Mouse (Mus musculus) midbrain, embryonic 16.5 days (tissue): ENCODE data around the gene Slfn4. TPM values are rescaled to one million over a fixed set of nuclear protein-coding genes. Genes with fewer than 3 reads are reported as not detected.
"Not testable (repeated sequence)": the region's sequence is repeated elsewhere in the genome, so short reads cannot be mapped to it uniquely, and the experiment has no call there.

Source experiments
- ATAC-seq: fragments of 200-750 bp; cut with Nextera tagmentation; 2 replicates; pipeline ENCODE4 v1.8.0; 2017; ENCODE audit warnings: moderate TSS enrichment
- H3K27ac ChIP-seq: fragments of 300-500 bp; sonication (generic); 2 replicates; pipeline ENCODE4 v1.5.1; 2014; ENCODE audit warnings: mild to moderate bottlenecking, low read length, mixed read lengths
- H3K27me3 ChIP-seq: fragments of 300-500 bp; sonication (generic); 2 replicates; pipeline ENCODE4 v1.6.1; 2014; ENCODE audit warnings: low read depth, low read length, mixed read lengths; ENCODE audit not compliant: control insufficient read depth, insufficient read depth
- H3K36me3 ChIP-seq: fragments of 300-500 bp; sonication (generic); 2 replicates; pipeline ENCODE4 v1.6.1; 2014; ENCODE audit warnings: mild to moderate bottlenecking, low read length, moderate library complexity, mixed read lengths; ENCODE audit not compliant: control insufficient read depth, insufficient read depth
- H3K4me1 ChIP-seq: fragments of 300-500 bp; sonication (generic); 2 replicates; pipeline ENCODE4 v1.6.1; 2014; ENCODE audit warnings: mild to moderate bottlenecking, low read length, mixed read lengths; ENCODE audit not compliant: control insufficient read depth, insufficient read depth
- H3K4me2 ChIP-seq: fragments of 300-500 bp; sonication (generic); 2 replicates; pipeline ENCODE4 v1.6.1; 2014; ENCODE audit warnings: mild to moderate bottlenecking, low read length, mixed read lengths
- H3K4me3 ChIP-seq: fragments of 300-500 bp; sonication (generic); 2 replicates; pipeline ENCODE4 v1.5.1; 2014; ENCODE audit warnings: low read depth, mild to moderate bottlenecking, low read length, moderate library complexity, mixed read lengths
- H3K9ac ChIP-seq: fragments of 300-500 bp; sonication (generic); 2 replicates; pipeline ENCODE4 v1.6.1; 2014; ENCODE audit warnings: low read depth, low read length, mixed read lengths
- H3K9me3 ChIP-seq: fragments of 300-500 bp; sonication (generic); replicated peaks from 2 replicates; pipeline ENCODE4 v1.6.1; 2014; ENCODE audit warnings: mild to moderate bottlenecking, low read length, mixed read lengths; ENCODE audit not compliant: control insufficient read depth, poor library complexity, severe bottlenecking
- WGBS: fragments of 180-500 bp; shearing (Covaris S2); extraction: QIAGEN DNeasy Blood & Tissue Kit; methylation state at CpG from one replicate; pipeline ENCODE4 v1.1.7; 2014; 5-methylcytosine and 5-hydroxymethylcytosine counted together
- polyA plus RNA-seq: library from polyadenylated mRNA; unstranded; fragments of >200 nt; fragmentation: Nextera tagmentation; extraction: Ambion mirVana; gene quantifications from 2 replicates; pipeline ENCODE4 v1.2.1, GENCODE M21; 2015

The Slfn4 gene
- polyA plus RNA-seq, 1 experiment from 2014 or later: 0.14 TPM

GRCm38 (mm10) chr11:83223367-83223766, 48.4 kb downstream of the Slfn4 start:
- H3K27ac ChIP-seq: no peak overlapping the region
- 88% methylated on average over 7 of the region's 7 CpGs for WGBS
- no peaks in the 10 kb centered on the region for H3K9me3 ChIP-seq
- ATAC-seq: no peak
- no peak overlapping the region for H3K4me2 ChIP-seq
- H3K9ac ChIP-seq: no peak overlapping the region
- no peaks in the 10 kb centered on the region for H3K4me1 ChIP-seq
- H3K4me3 ChIP-seq: no peak overlapping the region
- H3K36me3 ChIP-seq: no peaks in the 10 kb centered on the region
- H3K27me3 ChIP-seq: no peaks in the 10 kb centered on the region

GRCm38 (mm10) chr11:83223793-83224192, 48.8 kb downstream of the Slfn4 start:
- 87% methylated on average over 5 of the region's 5 CpGs for WGBS
- ATAC-seq, H3K4me3 ChIP-seq: not testable (repeated sequence)

DNA sequence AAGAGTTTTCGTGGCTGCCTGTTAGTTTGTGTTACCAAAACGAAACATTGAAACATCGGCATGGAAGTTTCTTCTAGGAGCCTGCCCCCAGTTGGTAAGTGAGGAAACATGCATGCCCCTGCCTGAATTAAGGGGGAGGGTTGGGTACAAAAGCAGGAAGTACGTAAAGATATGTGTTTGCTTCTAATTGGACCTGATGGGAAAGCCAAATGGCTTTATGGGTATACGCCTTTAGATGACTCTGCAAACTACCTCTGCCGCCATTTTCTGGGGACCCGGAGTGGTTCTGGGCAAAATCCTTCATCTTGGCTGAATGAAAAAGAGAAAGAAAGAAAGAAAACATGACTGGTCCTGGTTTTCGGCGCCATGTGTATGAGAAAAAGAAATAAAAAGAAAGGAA, 49.2 kb downstream of the Slfn4 start:
- Histone ChIP-seq H3K36me3 (no peaks in the 10 kb centered on the region), H3K27ac (no peak overlapping the region), H3K4me1 (no peaks in the 10 kb centered on the region), H3K9me3 (no peaks in the 10 kb centered on the region), H3K9ac (no peak overlapping the region), H3K4me2 (no peak overlapping the region), H3K27me3 (no peaks in the 10 kb centered on the region), H3K4me3 (no peak overlapping the region)
- WGBS: 92% methylated on average over 9 of the region's 9 CpGs
- ATAC-seq: no peak

More at GRCm38 (mm10) chr11:83223793-83224192, 48.8 kb downstream of the Slfn4 start:
- H3K9me3 ChIP-seq, H3K27ac ChIP-seq, H3K36me3 ChIP-seq, H3K4me2 ChIP-seq, H3K9ac ChIP-seq, H3K27me3 ChIP-seq, H3K4me1 ChIP-seq: not testable (repeated sequence)

- WGBS: 80% methylated on average over 3 of the region's 3 CpGs
- Histone ChIP-seq H3K36me3 (no peaks in the 10 kb centered on the region), H3K27ac (no peak overlapping the region), H3K4me3 (no peak overlapping the region), H3K4me2 (no peak overlapping the region), H3K9ac (no peak overlapping the region), H3K27me3 (no peaks in the 10 kb centered on the region), H3K9me3 (no peaks in the 10 kb centered on the region), H3K4me1 (no peaks in the 10 kb centered on the region)
- ATAC-seq: no peak
These were observed 49.8 kb downstream of the Slfn4 start for GRCm38 (mm10) chr11:83224750-83225149.

DNA sequence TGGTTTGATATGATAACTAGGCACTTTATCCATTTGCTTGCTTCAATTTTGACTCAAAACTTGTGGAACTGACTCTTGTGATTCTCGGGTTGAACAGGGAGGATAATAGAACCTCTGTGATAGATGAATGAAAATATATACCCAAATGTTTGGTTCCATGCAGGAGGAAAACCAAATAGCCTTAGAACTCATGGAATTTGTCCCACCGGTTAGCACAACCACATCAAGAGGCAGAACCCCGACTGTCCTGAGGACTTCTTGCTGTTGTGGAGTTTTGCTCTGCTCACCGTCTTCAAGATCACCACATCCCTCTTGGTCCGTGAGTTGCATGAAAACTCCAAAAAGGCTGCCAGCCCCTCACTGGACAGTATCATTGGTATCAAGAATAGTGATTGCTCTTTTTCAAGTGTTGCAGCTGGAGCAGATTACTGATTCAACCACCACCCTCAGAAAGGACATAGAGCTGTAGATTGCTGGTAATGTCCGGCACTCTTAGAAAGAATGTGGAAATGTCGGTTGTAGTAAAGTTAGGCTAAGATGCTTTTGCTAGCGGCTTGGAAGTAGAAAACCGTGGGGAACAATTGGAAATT, 50.5 kb downstream of the Slfn4 start:
- Histone ChIP-seq H3K4me3 (no peak overlapping the region), H3K9ac (no peak overlapping the region), H3K27ac (no peak overlapping the region), H3K4me2 (no peak overlapping the region), H3K27me3 (no peaks in the 10 kb centered on the region), H3K36me3 (no peaks in the 10 kb centered on the region), H3K9me3 (no peaks in the 10 kb centered on the region), H3K4me1 (no peaks in the 10 kb centered on the region)
- ATAC-seq: no peak
- 90% methylated on average over 9 of the region's 9 CpGs for WGBS

- Histone ChIP-seq H3K9ac (no peak overlapping the region), H3K9me3 (no peaks in the 10 kb centered on the region), H3K27me3 (no peaks in the 10 kb centered on the region), H3K4me3 (no peak overlapping the region), H3K4me2 (no peak overlapping the region), H3K36me3 (no peaks in the 10 kb centered on the region), H3K27ac (no peak overlapping the region), H3K4me1 (no peaks in the 10 kb centered on the region)
- 87% methylated on average over 7 of the region's 7 CpGs for WGBS
- no peak for ATAC-seq
These were observed 53.1 kb downstream of the Slfn4 start for GRCm38 (mm10) chr11:83227926-83228723.

- Histone ChIP-seq H3K9me3 (no peaks in the 10 kb centered on the region), H3K4me1 (no peaks in the 10 kb centered on the region), H3K27ac (no peak overlapping the region), H3K4me2 (no peak overlapping the region), H3K4me3 (no peak overlapping the region), H3K9ac (no peak overlapping the region), H3K36me3 (no peaks in the 10 kb centered on the region), H3K27me3 (no peaks in the 10 kb centered on the region)
- ATAC-seq: no peak
- 66% methylated on average over 3 of the region's 3 CpGs for WGBS
These were observed 56.0 kb downstream of the Slfn4 start for GRCm38 (mm10) chr11:83230966-83231365.

DNA sequence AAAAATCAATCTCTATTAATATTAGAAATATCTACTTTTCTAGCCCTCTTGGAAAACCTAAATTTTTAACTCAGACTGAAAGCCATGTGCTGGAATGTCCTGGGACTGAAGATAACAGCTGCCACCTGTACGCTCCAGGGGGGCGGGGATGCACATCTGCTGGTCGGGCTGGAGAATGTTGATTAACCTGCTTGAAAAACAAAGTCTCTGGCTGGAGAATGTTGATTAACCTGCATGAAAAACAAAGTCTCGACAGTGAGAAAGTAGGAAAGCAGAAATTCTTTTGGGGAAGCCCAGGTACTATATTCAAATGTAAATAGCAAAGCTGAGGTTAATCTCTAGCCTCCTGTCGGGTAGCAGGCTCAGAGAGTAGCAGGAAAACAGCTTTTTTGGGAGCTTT, 58.6 kb downstream of the Slfn4 start:
- not testable (repeated sequence) for H3K9me3 ChIP-seq, ATAC-seq, H3K4me3 ChIP-seq, H3K36me3 ChIP-seq, H3K27ac ChIP-seq, H3K27me3 ChIP-seq, H3K4me1 ChIP-seq, H3K9ac ChIP-seq, H3K4me2 ChIP-seq
- WGBS: 41% methylated on average over 5 of the region's 5 CpGs

- H3K9me3 ChIP-seq, ATAC-seq, H3K4me2 ChIP-seq, H3K4me3 ChIP-seq, H3K4me1 ChIP-seq, H3K27me3 ChIP-seq, H3K36me3 ChIP-seq, H3K27ac ChIP-seq, H3K9ac ChIP-seq: not testable (repeated sequence)
- WGBS: 81% methylated on average over 9 of the region's 9 CpGs
These were observed 62.4 kb downstream of the Slfn4 start for GRCm38 (mm10) chr11:83237390-83237789.
